Mouse (Mus musculus) CH12.LX (cell line): ENCODE measurements at regions not wholly inside any gene's neighbourhood (a gene's known extent, or its start where the extent isn't known, plus 50 kb on each side); places are given as distances from the start of the nearest gene placed in this dataset.

Source experiments
- DNase-seq: peaks from one replicate; pipeline ENCODE4 v3.0.0-alpha.2; 2013; ENCODE audit errors: extremely low read depth
- H3K27ac ChIP-seq: 2 replicates; pipeline ENCODE4 v1.5.1; 2012; ENCODE audit warnings: low read depth, mild to moderate bottlenecking, control low read depth, moderate library complexity; ENCODE audit not compliant: insufficient read depth
- H3K27me3 ChIP-seq: replicated peaks from 2 replicates; pipeline ENCODE3; 2012; ENCODE audit warnings: inconsistent platforms
- H3K36me3 ChIP-seq, 2 experiments: replicated peaks in 1 of 2; 2 replicates each; pipeline versions ENCODE3 to v1.6.1; 2012; ENCODE audit warnings: inconsistent platforms in 1 of 2, low read length in 1 of 2, mild to moderate bottlenecking in 1 of 2, mixed read lengths in 1 of 2, moderate library complexity in 1 of 2; ENCODE audit not compliant: control insufficient read depth in 1 of 2, insufficient read depth in 1 of 2
- H3K4me1 ChIP-seq, 2 experiments: 2 replicates each; pipeline ENCODE4 v1.6.1; 2012; ENCODE audit warnings: inconsistent platforms in 1 of 2, moderate library complexity in 1 of 2; ENCODE audit not compliant: insufficient read depth in 2 of 2, control insufficient read depth in 1 of 2
- H3K4me2 ChIP-seq: 2 replicates; pipeline ENCODE4 v1.6.1; 2012; ENCODE audit warnings: low read depth, mild to moderate bottlenecking, control low read depth; ENCODE audit not compliant: poor library complexity, insufficient read depth, severe bottlenecking
- H3K4me3 ChIP-seq, 3 experiments: fragments of 150-350 bp in 1 of 3; sonication (generic) in 1 of 3; replicated peaks in 1 of 3; 2 replicates each; pipeline versions ENCODE3 to v1.5.1; 2011 to 2012; ENCODE audit warnings: low read depth in 2 of 3, low read length in 2 of 3, mild to moderate bottlenecking in 2 of 3, moderate library complexity in 2 of 3, control low read depth in 1 of 3, improper control_type of control experiment in 1 of 3, inconsistent platforms in 1 of 3, mixed read lengths in 1 of 3; ENCODE audit not compliant: poor library complexity in 1 of 3
- H3K79me2 ChIP-seq: replicated peaks from 2 replicates; pipeline ENCODE4 v1.6.1; 2012; ENCODE audit warnings: mild to moderate bottlenecking, moderate library complexity; ENCODE audit not compliant: control insufficient read depth, poor library complexity, insufficient read depth, severe bottlenecking; ENCODE audit errors: extremely low read depth
- H3K9ac ChIP-seq: 2 replicates; pipeline ENCODE4 v1.6.1; 2012; ENCODE audit warnings: low read depth, mild to moderate bottlenecking, control low read depth, moderate library complexity; ENCODE audit not compliant: insufficient read depth
- H3K9me3 ChIP-seq: replicated peaks from 2 replicates; pipeline ENCODE3; 2012; ENCODE audit warnings: low read length, inconsistent platforms, mixed read lengths
- BHLHE40 ChIP-seq: IDR thresholded peaks from 2 replicates; pipeline ENCODE4 v1.6.1; 2011; ENCODE audit warnings: mild to moderate bottlenecking, low read depth, low read length, improper control_type of control experiment
- CHD1 ChIP-seq: IDR thresholded peaks from 2 replicates; pipeline ENCODE4 v1.6.1; 2012; ENCODE audit warnings: low read depth, low read length, improper control_type of control experiment, inconsistent platforms
- CTCF ChIP-seq, 2 experiments: IDR thresholded peaks in 1 of 2; conservative IDR thresholded peaks in 1 of 2; 2 replicates each; pipeline ENCODE4 v1.5.1; 2011 to 2012; ENCODE audit warnings: low read depth in 2 of 2, low read length in 2 of 2, improper control_type of control experiment in 1 of 2, inconsistent platforms in 1 of 2, mild to moderate bottlenecking in 1 of 2, moderate library complexity in 1 of 2
- E2F4 ChIP-seq: IDR thresholded peaks from 2 replicates; pipeline ENCODE4 v1.6.1; 2011; ENCODE audit warnings: low read depth, low read length, improper control_type of control experiment; ENCODE audit not compliant: insufficient replicate concordance
- JUND ChIP-seq: conservative IDR thresholded peaks from 2 replicates; pipeline ENCODE4 v1.6.1; 2011; ENCODE audit warnings: low read depth, low read length, improper control_type of control experiment
- MAFK ChIP-seq: IDR thresholded peaks from 2 replicates; pipeline ENCODE4 v1.6.1; 2011; ENCODE audit warnings: low read length, improper control_type of control experiment; ENCODE audit not compliant: insufficient replicate concordance
- POLR2AphosphoS2 ChIP-seq: IDR thresholded peaks from 2 replicates; pipeline ENCODE4 v1.6.1; 2011; ENCODE audit warnings: low read depth, low read length, improper control_type of control experiment
- RAD21 ChIP-seq: IDR thresholded peaks from 2 replicates; pipeline ENCODE4 v1.6.1; 2011; ENCODE audit warnings: low read depth, mild to moderate bottlenecking, low read length, improper control_type of control experiment, moderate library complexity
- SIN3A ChIP-seq: IDR thresholded peaks from 2 replicates; pipeline ENCODE4 v1.6.1; 2012; ENCODE audit warnings: low read length, improper control_type of control experiment, inconsistent platforms
- SMC3 ChIP-seq: IDR thresholded peaks from 2 replicates; pipeline ENCODE4 v1.6.1; 2011; ENCODE audit warnings: low read depth, low read length, improper control_type of control experiment
- TCF12 ChIP-seq: IDR thresholded peaks from 2 replicates; pipeline ENCODE4 v1.6.1; 2014; ENCODE audit warnings: low read depth, mild to moderate bottlenecking, inconsistent platforms, low read length, improper control_type of control experiment
- USF1 ChIP-seq: IDR thresholded peaks from 2 replicates; pipeline ENCODE4 v1.6.1; 2014; ENCODE audit warnings: low read depth, mild to moderate bottlenecking, inconsistent platforms, low read length, improper control_type of control experiment
- dilution Hi-C: fragments of 300-500 bp; cut with MboI; formaldehyde crosslinking; loops from 2 replicates; pipeline ENCODE4 v1.14.3; 2020; ENCODE audit warnings: low sequenced_read_pairs; ENCODE audit not compliant: extremely low pct_unique_long_range_greater_than_20kb, extremely low pct_ligation_motif_present
- in situ Hi-C: fragments of 300-500 bp; cut with MboI; formaldehyde crosslinking; loops from 3 replicates; pipeline ENCODE4 v1.14.3; 2019; ENCODE audit warnings: low sequenced_read_pairs, low pct_ligation_motif_present, low pct_unique_long_range_greater_than_20kb, mixed read lengths

DNA sequence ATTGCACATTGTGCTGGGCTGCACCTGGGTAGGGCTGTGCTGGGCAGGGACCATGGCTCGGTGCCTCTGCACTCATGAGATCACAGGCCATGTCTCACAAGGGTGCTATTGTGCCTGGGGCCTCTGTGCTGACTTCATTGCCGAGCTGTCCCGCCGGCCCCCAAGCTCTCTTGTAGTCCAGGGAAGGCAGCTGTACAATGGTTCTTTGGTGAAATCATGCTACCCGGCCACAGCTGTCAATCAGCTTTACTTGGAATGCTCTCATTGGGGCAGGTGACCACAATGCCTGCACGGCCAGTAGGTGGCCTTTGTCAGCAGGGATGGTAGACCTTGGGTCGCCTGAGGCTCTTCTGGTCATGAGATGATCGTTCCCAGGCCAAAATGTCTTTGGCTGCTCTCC lies 184.1 kb downstream of the 1500009L16Rik start:
- H3K9me3 ChIP-seq, result no peaks in the 10 kb centered on the region
- H3K79me2 ChIP-seq, result no peaks in the 10 kb centered on the region
- no peak overlapping the region for H3K9ac ChIP-seq
- TF ChIP-seq SMC3, result peak; percentile 43
- TF ChIP-seq MAFK, result no peak
- TF ChIP-seq RAD21, result peak; percentile 41
- TF ChIP-seq CTCF (conservative IDR thresholded peaks at IDR 0.05 in 1 of 2, IDR thresholded peaks at IDR 0.05 in 1 of 2; ENCODE audit: low read depth in 2 of 2, low read length in 2 of 2), result peak in 1 of 2 experiments; percentile 46; a peak in 2 of 4 replicates
- dilution Hi-C loops (no loop called here), in situ Hi-C loops (no loop called here)
- no peak overlapping the region for H3K4me3 ChIP-seq
- H3K4me2 ChIP-seq, result no peak overlapping the region
- no peak for DNase-seq
- H3K27me3 ChIP-seq, result no peaks in the 10 kb centered on the region
- no peak overlapping the region for H3K27ac ChIP-seq
- no peaks in the 10 kb centered on the region for H3K36me3 ChIP-seq
- H3K4me1 ChIP-seq, result peaks cover 3 to 32% of the 10 kb centered on the region in 2 experiments; a peak in 2 of 4 replicates

DNA sequence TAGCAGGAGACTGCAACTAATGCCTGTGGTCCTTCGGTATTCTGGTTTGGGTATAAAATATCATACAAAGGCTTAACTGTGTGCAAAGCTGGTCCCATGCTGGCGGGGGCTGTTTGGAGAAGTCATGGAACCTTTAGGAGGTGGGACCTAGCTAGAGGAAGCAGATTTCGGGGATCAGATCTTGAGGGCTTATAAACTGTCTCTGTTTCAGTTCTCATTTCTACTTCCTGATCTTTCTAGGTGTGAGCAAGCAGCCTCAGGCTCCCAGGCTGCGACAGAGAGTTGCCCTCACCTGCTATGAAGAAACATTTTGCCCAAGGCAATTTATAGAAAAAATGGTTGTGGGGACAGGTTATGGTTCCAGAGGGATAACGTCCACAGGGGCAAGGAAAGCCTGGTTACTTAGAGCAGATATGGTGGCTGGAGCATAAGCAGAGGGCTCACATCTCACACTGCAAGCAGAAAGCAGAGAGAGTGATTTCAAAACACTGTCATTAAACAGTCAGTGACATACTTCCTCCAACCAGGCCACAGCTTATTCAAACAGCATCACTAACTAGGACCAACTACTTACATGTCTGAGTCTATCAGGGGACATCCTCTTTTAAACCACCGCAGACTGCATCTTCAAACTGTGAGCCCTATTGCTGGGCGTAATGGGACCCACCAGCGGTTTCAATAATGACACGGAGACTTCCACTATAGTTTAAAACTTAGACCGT lies 188.1 kb downstream of the 1500009L16Rik start:
- TF ChIP-seq CTCF (conservative IDR thresholded peaks at IDR 0.05 in 1 of 2, IDR thresholded peaks at IDR 0.05 in 1 of 2; ENCODE audit: low read depth in 2 of 2, low read length in 2 of 2) (no peak), TCF12 (no peak), SMC3 (no peak), JUND (no peak), SIN3A (no peak), CHD1 (no peak), E2F4 (no peak), POLR2AphosphoS2 (no peak)
- dilution Hi-C loops (no loop called here), in situ Hi-C loops (no loop called here)
- H3K27ac ChIP-seq, result no peak overlapping the region
- no peak overlapping the region for H3K9ac ChIP-seq
- no peak overlapping the region for H3K4me2 ChIP-seq
- H3K27me3 ChIP-seq, result no peaks in the 10 kb centered on the region
- peaks cover 3 to 32% of the 10 kb centered on the region in 2 experiments; a peak in 2 of 4 replicates for H3K4me1 ChIP-seq
- no peak overlapping the region for H3K4me3 ChIP-seq
- no peaks in the 10 kb centered on the region for H3K36me3 ChIP-seq
- DNase-seq, result no peak
- no peaks in the 10 kb centered on the region for H3K79me2 ChIP-seq
- H3K9me3 ChIP-seq, result peaks cover 5% of the 10 kb centered on the region

DNA sequence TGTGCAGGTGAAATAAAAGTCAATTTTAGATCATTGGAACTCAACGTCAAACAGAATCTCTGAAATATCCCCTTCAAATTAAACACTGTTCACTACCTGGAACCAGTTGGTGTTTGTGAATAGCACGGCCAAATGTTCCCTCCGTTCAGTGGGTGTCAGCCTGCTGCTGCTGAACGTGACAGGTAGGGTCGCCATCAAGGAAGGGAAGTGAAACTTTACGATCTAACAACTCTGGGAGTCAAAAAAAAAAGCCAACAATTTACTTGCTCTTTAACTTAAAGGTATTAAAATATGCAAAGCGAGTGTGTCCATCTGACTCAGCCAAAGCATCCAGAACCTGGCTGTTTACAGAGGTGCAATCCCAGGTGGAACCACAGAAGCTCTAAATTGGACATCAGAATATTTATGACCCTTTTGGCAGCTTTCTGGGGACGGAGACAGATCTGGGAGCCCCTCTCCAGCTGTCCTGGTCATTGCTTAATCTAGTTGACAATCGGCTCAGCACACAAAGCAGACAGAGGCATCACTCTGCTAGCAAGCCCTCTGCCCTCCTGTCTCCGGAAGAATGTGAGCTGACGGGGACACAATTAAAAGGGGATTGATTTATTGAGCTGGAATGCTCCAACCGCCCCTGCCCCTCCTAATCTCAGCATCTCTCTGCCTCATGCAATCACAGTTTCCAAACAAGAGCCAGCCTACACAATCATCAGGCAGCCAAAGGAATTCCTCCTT lies 191.9 kb downstream of the 1500009L16Rik start:
- no peaks in the 10 kb centered on the region for H3K79me2 ChIP-seq
- in situ Hi-C loops, result no loop called here
- no peak overlapping the region for H3K4me2 ChIP-seq
- DNase-seq, result no peak
- dilution Hi-C loops, result no loop called here
- TF ChIP-seq USF1, result no peak
- 0 out of 2 replicates have a peak, but pooled peaks have one; percentile 9 for TF ChIP-seq BHLHE40
- H3K27me3 ChIP-seq, result no peaks in the 10 kb centered on the region
- H3K4me1 ChIP-seq, result peaks cover 3 to 18% of the 10 kb centered on the region in 2 experiments; a peak in 2 of 4 replicates
- H3K27ac ChIP-seq, result no peak overlapping the region
- no peak overlapping the region for H3K9ac ChIP-seq
- no peaks in the 10 kb centered on the region for H3K36me3 ChIP-seq
- H3K4me3 ChIP-seq, result no peak overlapping the region
- H3K9me3 ChIP-seq, result peaks cover 6% of the 10 kb centered on the region
